Mouse (Mus musculus) midbrain, embryonic 12.5 days (tissue): Measurements from ENCODE around the gene Pip5kl1. TPM values are rescaled to one million over a fixed set of nuclear protein-coding genes. Genes with fewer than 3 reads are reported as not detected.

Experiments used
- ATAC-seq: fragments of 200-750 bp; cut with Nextera tagmentation; 2 replicates; pipeline ENCODE4 v1.8.0; 2017; ENCODE audit warnings: low read depth, moderate TSS enrichment, moderate library complexity; ENCODE audit not compliant: low FRiP score
- H3K27ac ChIP-seq: fragments of 300-500 bp; sonication (generic); replicated peaks from 2 replicates; pipeline ENCODE4 v1.5.1; 2016; ENCODE audit warnings: mild to moderate bottlenecking
- H3K27me3 ChIP-seq: fragments of 300-500 bp; sonication (generic); 2 replicates; pipeline ENCODE4 v1.6.1; 2016; ENCODE audit warnings: mild to moderate bottlenecking
- H3K36me3 ChIP-seq: fragments of 300-500 bp; sonication (generic); 2 replicates; pipeline ENCODE4 v1.6.1; 2016
- H3K4me1 ChIP-seq: fragments of 300-500 bp; sonication (generic); 2 replicates; pipeline ENCODE4 v1.6.1; 2016
- H3K4me2 ChIP-seq: fragments of 300-500 bp; sonication (generic); replicated peaks from 2 replicates; pipeline ENCODE4 v1.6.1; 2016; ENCODE audit warnings: mild to moderate bottlenecking, moderate library complexity
- H3K4me3 ChIP-seq: fragments of 300-500 bp; sonication (generic); 2 replicates; pipeline ENCODE4 v1.5.1; 2016; ENCODE audit warnings: mild to moderate bottlenecking
- H3K9ac ChIP-seq: fragments of 300-500 bp; sonication (generic); replicated peaks from 2 replicates; pipeline ENCODE4 v1.6.1; 2016; ENCODE audit warnings: mild to moderate bottlenecking, moderate library complexity
- H3K9me3 ChIP-seq: fragments of 300-500 bp; sonication (generic); 2 replicates; pipeline ENCODE4 v1.6.1; 2016; ENCODE audit warnings: mild to moderate bottlenecking
- WGBS: fragments of 180-500 bp; shearing (Covaris S2); methylation state at CpG from one replicate; pipeline ENCODE4 v1.1.7; 2016; 5-methylcytosine and 5-hydroxymethylcytosine counted together
- polyA plus RNA-seq: library from polyadenylated mRNA; unstranded; fragments of >200 nt; fragmentation: Nextera tagmentation; extraction: Ambion mirVana; gene quantifications from 2 replicates; pipeline ENCODE4 v1.2.1, GENCODE M21; 2016

The Pip5kl1 gene
- polyA plus RNA-seq: 2.7 and 3.1 TPM in 2 replicates

DNA sequence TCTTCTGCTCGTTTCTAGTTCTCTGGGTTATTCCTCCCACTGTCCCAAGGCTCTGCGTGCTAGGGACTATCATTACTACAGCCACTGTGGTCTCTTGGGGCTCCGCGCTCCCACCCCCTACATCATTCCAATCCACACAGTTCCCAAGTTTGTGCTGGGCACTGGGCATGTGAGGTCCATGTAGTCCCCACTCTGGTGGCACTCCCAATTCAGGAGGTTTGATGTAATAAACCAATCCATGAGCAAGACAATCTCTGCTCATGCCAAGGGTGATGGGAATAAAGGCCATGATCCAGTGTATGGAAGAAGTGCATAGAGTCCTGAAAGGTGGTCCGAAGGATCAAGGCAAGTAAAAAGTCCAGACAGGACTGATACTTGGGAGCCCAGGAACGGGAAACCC is at the start of gene Pip5kl1:
Pip5kl1 (plus strand) TSS at position 301 of the 400 bp plus-strand sequence.
- Histone ChIP-seq H3K4me3 (peak within 1 kb of the TSS; percentile 48), H3K9ac (peak within 1 kb of the TSS; percentile 61), H3K36me3 (0 out of 2 replicates have a peak, but pooled peaks cover 7% of the 10 kb centered on the region), H3K27ac (no peak within 1 kb of the TSS), H3K9me3 (no peaks in the 10 kb centered on the region), H3K4me2 (peak within 1 kb of the TSS; percentile 100), H3K27me3 (peaks cover 35% of the 10 kb centered on the region), H3K4me1 (peaks cover 26% of the 10 kb centered on the region)
- ATAC-seq: no peak
- WGBS: 77% methylated on average over 6 of the region's 6 CpGs

- H3K4me3 ChIP-seq: no peak overlapping the region
- H3K4me2 ChIP-seq: no peak overlapping the region
- H3K27me3 ChIP-seq: no peaks in the 10 kb centered on the region
- no peak for ATAC-seq
- no peaks in the 10 kb centered on the region for H3K36me3 ChIP-seq
- H3K9ac ChIP-seq: no peak overlapping the region
- WGBS: 92% methylated on average over 12 of the region's 12 CpGs
- no peaks in the 10 kb centered on the region for H3K4me1 ChIP-seq
- H3K27ac ChIP-seq: no peak overlapping the region
- no peaks in the 10 kb centered on the region for H3K9me3 ChIP-seq
These were observed 48.8 kb upstream of the Pip5kl1 start for GRCm38 (mm10) chr2:32525816-32526215.

DNA sequence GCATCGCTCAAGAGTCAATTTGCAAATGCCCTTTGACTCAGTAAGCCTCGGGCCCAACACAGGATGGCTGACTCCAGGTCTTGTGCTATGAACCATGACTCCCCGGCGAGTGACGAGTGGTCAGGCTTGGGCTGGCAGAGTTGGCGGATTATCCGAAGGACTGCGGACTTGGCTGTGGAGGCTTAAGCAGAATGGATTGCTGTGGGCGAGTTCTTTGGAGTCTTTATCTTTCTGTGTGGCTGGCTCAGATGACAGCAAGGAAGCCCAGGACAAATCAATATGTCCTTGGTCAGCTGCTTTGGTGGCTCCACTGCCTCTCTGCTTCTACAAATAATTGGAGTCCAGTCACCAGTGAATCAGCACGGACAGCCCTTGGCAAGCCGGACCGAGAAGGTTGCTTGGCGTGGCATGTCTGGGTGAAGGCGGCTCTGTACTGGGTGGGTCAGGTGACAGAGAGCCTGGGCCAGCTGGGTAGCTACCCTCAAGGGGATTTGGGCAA is 47.1 kb upstream of the Pip5kl1 start:
- Histone ChIP-seq H3K4me3 (no peak overlapping the region), H3K27ac (no peak overlapping the region), H3K4me1 (no peaks in the 10 kb centered on the region), H3K9me3 (no peaks in the 10 kb centered on the region), H3K9ac (no peak overlapping the region), H3K36me3 (no peaks in the 10 kb centered on the region), H3K27me3 (no peaks in the 10 kb centered on the region), H3K4me2 (no peak overlapping the region)
- 58% methylated on average over 14 of the region's 14 CpGs for WGBS
- ATAC-seq: no peak

- H3K9ac ChIP-seq: no peak overlapping the region
- H3K9me3 ChIP-seq: no peaks in the 10 kb centered on the region
- H3K4me3 ChIP-seq: no peak overlapping the region
- H3K27ac ChIP-seq: no peak overlapping the region
- 0 out of 2 replicates have a peak, but pooled peaks cover under 1% of the 10 kb centered on the region for H3K4me1 ChIP-seq
- ATAC-seq: no peak
- no peak overlapping the region for H3K4me2 ChIP-seq
- H3K27me3 ChIP-seq: no peaks in the 10 kb centered on the region
- no peaks in the 10 kb centered on the region for H3K36me3 ChIP-seq
- 92% methylated on average over 1 of the region's 1 CpGs for WGBS
These were observed 46.3 kb upstream of the Pip5kl1 start for GRCm38 (mm10) chr2:32528326-32528725.

- WGBS: 77% methylated on average over 2 of the region's 2 CpGs
- H3K9ac ChIP-seq: no peak overlapping the region
- no peak overlapping the region for H3K4me3 ChIP-seq
- 0 out of 2 replicates have a peak, but pooled peaks cover 4% of the 10 kb centered on the region for H3K27me3 ChIP-seq
- peaks cover 15% of the 10 kb centered on the region for H3K4me1 ChIP-seq
- no peaks in the 10 kb centered on the region for H3K9me3 ChIP-seq
- no peak for ATAC-seq
- no peaks in the 10 kb centered on the region for H3K36me3 ChIP-seq
- H3K27ac ChIP-seq: no peak overlapping the region
- no peak overlapping the region for H3K4me2 ChIP-seq
These were observed 44.1 kb upstream of the Pip5kl1 start for GRCm38 (mm10) chr2:32530479-32530878.

- H3K9ac ChIP-seq: 0 out of 2 replicates have a peak overlapping the region, but pooled peaks have one; percentile 15
- H3K27me3 ChIP-seq: 0 out of 2 replicates have a peak, but pooled peaks cover 4% of the 10 kb centered on the region
- no peak overlapping the region for H3K27ac ChIP-seq
- H3K4me1 ChIP-seq: peaks cover 38% of the 10 kb centered on the region
- no peaks in the 10 kb centered on the region for H3K36me3 ChIP-seq
- WGBS: 96% methylated on average over 2 of the region's 2 CpGs
- H3K4me3 ChIP-seq: no peak overlapping the region
- H3K4me2 ChIP-seq: no peak overlapping the region
- no peak for ATAC-seq
- no peaks in the 10 kb centered on the region for H3K9me3 ChIP-seq
These were observed 41.4 kb upstream of the Pip5kl1 start for GRCm38 (mm10) chr2:32533163-32533562.

DNA sequence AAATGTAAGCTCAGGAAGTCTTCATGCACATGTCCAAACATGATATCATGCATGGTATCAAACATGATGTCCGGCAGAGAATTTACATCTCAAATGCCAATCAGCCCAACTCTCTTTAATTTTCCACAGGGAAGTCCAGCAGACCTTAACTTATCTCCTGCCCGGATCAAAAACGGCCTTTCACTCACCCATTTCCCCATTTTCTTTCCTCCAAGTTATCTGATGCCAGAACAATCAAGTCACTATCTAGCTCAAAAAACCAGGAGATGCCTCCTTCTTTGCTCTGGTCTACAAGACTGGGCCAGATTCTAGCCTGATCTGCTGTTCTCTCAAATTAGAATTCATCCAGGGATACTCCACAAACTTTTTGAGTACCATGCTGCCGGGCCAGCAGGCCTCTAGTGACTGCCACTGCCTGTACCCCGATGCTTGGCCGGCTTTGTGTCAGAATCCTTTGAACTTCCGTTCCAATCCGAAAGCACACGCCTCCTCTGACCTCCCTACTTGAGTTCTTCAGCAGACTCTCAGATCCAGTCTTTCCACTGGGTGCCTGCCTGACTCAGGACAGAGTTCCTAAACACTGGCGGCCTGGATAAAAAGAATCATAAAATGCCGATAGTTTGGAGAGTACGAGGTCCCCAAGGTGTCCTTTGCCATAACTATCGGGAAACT is 40.4 kb upstream of the Pip5kl1 start:
- H3K9me3 ChIP-seq: no peaks in the 10 kb centered on the region
- peak overlapping the region; percentile 93 for H3K27ac ChIP-seq
- H3K4me3 ChIP-seq: peak overlapping the region; percentile 86
- ATAC-seq: no peak
- peaks cover 48% of the 10 kb centered on the region for H3K4me1 ChIP-seq
- no peaks in the 10 kb centered on the region for H3K36me3 ChIP-seq
- peak overlapping the region; percentile 76 for H3K4me2 ChIP-seq
- H3K27me3 ChIP-seq: 0 out of 2 replicates have a peak, but pooled peaks cover 4% of the 10 kb centered on the region
- peak overlapping the region; percentile 66 for H3K9ac ChIP-seq
- 11% methylated on average over 13 of the region's 13 CpGs for WGBS

- WGBS: under 1% methylated on average over 67 of the region's 67 CpGs
- Histone ChIP-seq H3K27me3 (0 out of 2 replicates have a peak, but pooled peaks cover 4% of the 10 kb centered on the region), H3K4me2 (peak within 1 kb of the TSS; percentile 76), H3K9me3 (no peaks in the 10 kb centered on the region), H3K27ac (peak within 1 kb of the TSS; percentile 93), H3K36me3 (no peaks in the 10 kb centered on the region), H3K4me1 (peaks cover 55% of the 10 kb centered on the region), H3K9ac (peak within 1 kb of the TSS; percentile 92), H3K4me3 (peak within 1 kb of the TSS; percentile 86)
- peak; percentile 94 for ATAC-seq
These were observed 39.7 kb upstream of the Pip5kl1 start, which contains the start of gene Fam102a for GRCm38 (mm10) chr2:32534733-32535471. Fam102a (plus strand) TSS chr2:32535332.

GRCm38 (mm10) chr2:32535501-32535991 is 39.1 kb upstream of the Pip5kl1 start:
- Histone ChIP-seq H3K9ac (peak overlapping the region; percentile 92), H3K27me3 (0 out of 2 replicates have a peak, but pooled peaks cover 4% of the 10 kb centered on the region), H3K4me3 (peak overlapping the region; percentile 86), H3K27ac (peak overlapping the region; percentile 89), H3K9me3 (no peaks in the 10 kb centered on the region), H3K36me3 (no peaks in the 10 kb centered on the region), H3K4me2 (peak overlapping the region; percentile 76), H3K4me1 (peaks cover 55% of the 10 kb centered on the region)
- ATAC-seq: no peak; the same call in 1 of the 2 replicates
- 0% methylated on average over 30 of the region's 56 CpGs for WGBS

DNA sequence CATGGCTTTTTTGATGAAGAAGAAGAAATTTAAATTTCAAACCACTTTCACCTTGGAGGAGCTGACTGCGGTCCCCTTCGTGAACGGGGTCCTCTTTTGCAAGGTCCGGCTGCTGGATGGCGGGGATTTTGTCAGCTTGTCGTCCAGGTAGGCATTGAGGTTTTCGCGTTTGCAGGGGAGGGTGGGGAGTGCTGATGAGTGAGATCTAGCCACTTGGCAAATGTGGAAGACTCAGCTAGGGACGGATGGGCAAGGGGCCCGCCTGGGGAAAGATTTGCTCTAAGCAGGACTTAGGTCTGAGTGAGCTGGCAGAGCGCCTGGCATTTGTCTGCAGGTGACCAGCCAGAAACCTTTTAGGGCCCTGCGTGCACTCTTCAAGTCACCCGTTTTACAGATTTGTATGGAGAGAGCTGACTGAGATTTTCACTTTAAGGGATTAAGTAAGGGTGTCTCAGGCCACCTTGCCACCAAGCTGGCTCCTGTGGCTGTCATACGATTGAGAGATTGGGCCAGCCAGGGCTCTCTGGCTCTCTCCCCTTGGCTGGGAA is 38.4 kb upstream of the Pip5kl1 start:
- Histone ChIP-seq H3K4me1 (peaks cover 55% of the 10 kb centered on the region), H3K36me3 (no peaks in the 10 kb centered on the region), H3K9ac (peak overlapping the region; percentile 92), H3K4me3 (peak overlapping the region; percentile 86), H3K27ac (peak overlapping the region; percentile 43; the same call in 1 of the 2 replicates), H3K9me3 (no peaks in the 10 kb centered on the region), H3K4me2 (peak overlapping the region; percentile 76), H3K27me3 (0 out of 2 replicates have a peak, but pooled peaks cover 4% of the 10 kb centered on the region)
- ATAC-seq: no peak
- WGBS: 2% methylated on average over 14 of the region's 14 CpGs

- peak overlapping the region; percentile 43 for H3K27ac ChIP-seq
- H3K4me2 ChIP-seq: peak overlapping the region; percentile 76
- no peaks in the 10 kb centered on the region for H3K9me3 ChIP-seq
- H3K4me1 ChIP-seq: peaks cover 55% of the 10 kb centered on the region
- H3K36me3 ChIP-seq: no peaks in the 10 kb centered on the region
- H3K27me3 ChIP-seq: 0 out of 2 replicates have a peak, but pooled peaks cover 4% of the 10 kb centered on the region
- H3K9ac ChIP-seq: peak overlapping the region; percentile 92
- WGBS: 5% methylated on average over 11 of the region's 11 CpGs
- ATAC-seq: no peak
- H3K4me3 ChIP-seq: peak overlapping the region; percentile 86
These were observed 37.8 kb upstream of the Pip5kl1 start for GRCm38 (mm10) chr2:32536634-32537359.
